Mouse (Mus musculus) CD4-positive naive resting alpha-beta T cell, adult 57 days (primary cell): ENCODE measurements around the gene Rbm6. TPM values are rescaled to one million over a fixed set of nuclear protein-coding genes. Genes with fewer than 3 reads are reported as not detected.

Source experiments
- total RNA-seq: library from RNA; stranded (reverse); gene quantifications from one replicate; pipeline ENCODE4 v1.2.4, GENCODE M21; 2023

Gene Rbm6
- total RNA-seq = 139 TPM

GRCm38 (mm10) chr9:107873137-107873536 is at the start of gene Rbm6:
Gene Rbm6, minus strand, starts transcription at chr9:107873237.

GRCm38 (mm10) chr9:107906252-107906966 is 33.4 kb upstream of the Rbm6 start, which contains the start of gene Mst1r:
Gene Mst1r, plus strand, starts transcription at chr9:107906873.

GRCm38 (mm10) chr9:107887804-107888266 is 14.8 kb upstream of the Rbm6 start, which contains the start of gene Mon1a:
Gene Mon1a, plus strand, starts transcription at chr9:107888151.

GRCm38 (mm10) chr9:107770374-107771290 is 102.4 kb downstream of the Rbm6 start, which contains the start of gene Rbm5:
Gene Rbm5, minus strand, starts transcription at chr9:107770996.

Other genes starting within 250 kb of the Rbm6 start
- 494 TPM for gene Gnai2, start 237.9 kb downstream of the Rbm6 start, total RNA-seq
- gene Slc38a3, start 203.7 kb downstream of the Rbm6 start, total RNA-seq = not detected
- 1.4 TPM for gene Gnat1, start 193.5 kb downstream of the Rbm6 start, total RNA-seq
- gene Sema3f, start 162.8 kb downstream of the Rbm6 start, total RNA-seq = 2.0 TPM
- gene Rbm5, start 102.2 kb downstream of the Rbm6 start, total RNA-seq = 262 TPM
- 18.6 TPM for gene Mon1a, start 14.9 kb upstream of the Rbm6 start, total RNA-seq
- gene Mst1r, start 33.6 kb upstream of the Rbm6 start, total RNA-seq = 0.24 TPM
- not detected for gene Actl11, start 55.2 kb upstream of the Rbm6 start, total RNA-seq
- gene Camkv, start 62.4 kb upstream of the Rbm6 start, total RNA-seq = not detected
- 8.8 TPM for gene Traip, start 76.9 kb upstream of the Rbm6 start, total RNA-seq
- gene Uba7, start 102.3 kb upstream of the Rbm6 start, total RNA-seq = 186 TPM
- gene Gm20661, start 109.8 kb upstream of the Rbm6 start, total RNA-seq = 0.89 TPM
- 2.2 TPM for gene Inka1, start 112.6 kb upstream of the Rbm6 start, total RNA-seq
- gene Cdhr4, start 119.3 kb upstream of the Rbm6 start, total RNA-seq = 3.0 TPM
- gene Gm20662, start 123.1 kb upstream of the Rbm6 start, total RNA-seq = not detected
- 143 TPM for gene Ip6k1, start 129.3 kb upstream of the Rbm6 start, total RNA-seq
- gene Gmppb, start 176.0 kb upstream of the Rbm6 start, total RNA-seq = 23.9 TPM
- 6.9 TPM for gene Amigo3, start 179.9 kb upstream of the Rbm6 start, total RNA-seq
- gene Mst1, start 207.2 kb upstream of the Rbm6 start, total RNA-seq = 0.71 TPM
- 168 TPM for gene Rnf123, start 210.1 kb upstream of the Rbm6 start, total RNA-seq
- 110 TPM for gene Apeh, start 221.4 kb upstream of the Rbm6 start, total RNA-seq